Mouse (Mus musculus): ENCODE results near the gene Dusp22.

Dusp22 gene

DNA sequence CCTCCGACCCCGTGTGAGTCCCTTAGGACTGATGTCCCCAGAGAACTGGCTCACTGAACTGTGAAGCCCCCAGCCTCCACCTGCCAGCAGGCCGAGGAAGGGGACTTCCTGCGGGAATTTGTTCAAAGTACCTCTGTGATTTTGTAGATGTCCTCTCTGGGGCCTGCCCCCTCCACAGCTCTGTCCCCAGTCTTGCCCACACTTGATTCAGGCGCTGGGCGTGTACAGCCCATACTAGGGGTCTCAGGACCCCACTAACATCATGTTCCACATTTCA, 91.4 kb downstream of the Dusp22 start:
- no peak for DNase-seq

DNA sequence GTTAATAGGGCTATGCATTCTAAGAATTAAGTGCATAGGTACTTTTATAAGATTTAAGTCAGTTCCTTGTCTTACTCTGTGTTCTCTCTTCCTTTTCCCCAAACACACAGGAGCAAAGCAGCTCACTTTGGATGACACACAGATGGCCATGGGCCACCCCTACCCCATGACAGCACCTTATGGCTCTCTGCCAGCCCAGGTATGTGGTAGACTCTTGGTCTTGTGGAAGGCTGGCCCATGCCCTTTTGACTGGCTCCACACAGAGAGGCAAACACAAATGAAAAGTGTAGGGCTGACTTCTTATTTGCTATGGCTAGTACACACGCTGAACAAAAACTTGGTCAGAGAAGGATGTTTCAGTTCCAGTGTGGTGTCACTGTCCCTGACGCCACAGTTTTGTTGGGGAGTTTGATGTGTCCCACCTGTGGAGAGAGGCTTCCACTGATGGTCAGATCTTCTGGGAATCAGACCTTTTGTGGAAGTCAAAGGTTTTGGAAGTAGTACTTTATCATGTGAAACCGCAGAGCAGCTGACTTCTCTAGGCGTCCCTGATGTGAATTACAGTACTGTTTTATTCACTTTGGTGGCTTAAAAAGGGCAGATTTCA, 92.9 kb downstream of the Dusp22 start:
- DNase-seq: no peak

DNA sequence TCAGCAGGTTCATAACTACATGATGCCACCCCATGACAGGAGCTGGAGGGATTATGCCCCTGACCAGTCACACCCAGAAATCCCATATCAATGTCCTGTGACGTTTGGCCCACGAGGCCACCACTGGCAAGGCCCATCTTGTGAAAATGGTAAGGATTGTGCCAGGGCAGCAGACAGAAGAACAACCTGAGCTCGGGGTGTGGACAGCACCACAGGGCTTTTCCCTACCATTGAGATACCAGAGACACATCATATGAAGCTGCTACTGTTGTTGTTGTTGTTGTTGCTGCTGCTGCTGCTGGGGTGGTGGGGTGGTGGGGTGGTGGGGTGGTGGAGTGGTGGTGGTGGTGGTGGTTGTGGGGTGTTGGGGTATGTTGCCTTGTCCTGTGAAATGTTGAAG, 93.6 kb downstream of the Dusp22 start:
- DNase-seq: no peak

DNA sequence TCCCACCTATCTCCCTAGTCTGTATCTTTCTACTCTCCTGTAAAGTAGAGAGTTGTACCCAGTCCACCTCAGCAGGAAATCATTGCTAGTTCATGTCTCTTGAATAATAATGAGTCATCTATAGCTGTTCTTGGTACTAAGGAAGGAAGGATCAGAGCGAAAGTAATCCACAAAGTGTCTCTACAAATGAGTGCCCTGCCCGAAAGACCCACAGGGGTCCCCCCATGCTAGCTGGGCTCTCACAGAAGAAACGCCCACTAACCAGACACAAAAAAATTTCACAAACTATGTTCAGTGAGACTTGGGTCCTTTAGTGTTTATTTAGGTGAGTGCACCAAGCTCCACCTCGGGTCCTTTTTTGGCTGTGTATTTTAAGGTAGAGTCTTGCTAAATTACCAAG, 94.3 kb downstream of the Dusp22 start:
- DNase-seq: no peak

DNA sequence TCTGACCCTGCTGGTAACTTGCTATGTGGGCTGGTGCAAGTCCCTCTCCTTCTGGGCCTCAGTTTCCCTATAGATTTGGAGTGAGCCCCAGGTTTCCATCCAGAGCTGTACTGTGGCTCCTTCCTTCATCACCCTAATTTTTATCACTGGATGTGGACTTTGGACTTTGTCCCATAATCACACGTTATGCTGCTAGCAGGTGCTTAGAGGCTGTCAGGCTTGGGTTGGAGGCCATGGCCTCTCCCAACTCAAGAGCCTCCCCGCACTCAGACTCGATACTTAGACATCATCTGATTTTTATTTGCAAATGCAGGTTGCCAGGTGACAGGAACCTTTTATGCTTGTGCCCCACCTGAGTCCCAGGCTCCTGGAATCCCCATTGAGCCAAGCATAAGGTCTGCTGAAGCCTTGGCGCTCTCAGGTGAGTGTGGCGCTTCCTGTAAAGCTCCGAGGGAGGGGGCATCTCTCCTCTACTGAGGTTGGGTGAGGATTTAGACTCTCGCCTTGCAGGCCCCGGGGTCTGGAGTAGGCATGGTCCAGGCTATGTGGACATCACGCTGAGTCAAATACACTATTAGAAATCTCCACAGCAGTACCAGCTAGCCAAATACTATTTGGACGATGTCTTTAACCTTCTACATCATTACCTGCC, 95.2 kb downstream of the Dusp22 start:
- no peak for DNase-seq

DNA sequence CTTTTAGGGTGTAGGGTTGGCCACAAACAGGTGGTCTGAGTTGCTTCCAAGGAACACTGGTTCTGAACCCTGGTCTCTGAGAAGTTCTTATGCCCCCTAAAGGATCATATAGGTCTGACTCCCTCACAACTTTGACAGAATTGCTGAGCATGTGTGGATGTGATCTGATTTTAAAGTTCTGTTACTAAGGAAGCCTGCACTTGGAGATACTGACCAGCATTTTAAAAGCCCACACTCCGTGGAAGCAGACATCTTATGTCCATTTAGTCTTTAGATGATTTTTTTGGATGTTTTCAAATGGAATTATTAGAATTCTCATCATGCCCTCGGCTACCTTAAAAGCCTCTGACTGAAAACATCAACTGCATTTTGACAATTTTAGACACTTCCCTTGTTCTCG, 95.8 kb downstream of the Dusp22 start:
- DNase-seq: no peak

DNA sequence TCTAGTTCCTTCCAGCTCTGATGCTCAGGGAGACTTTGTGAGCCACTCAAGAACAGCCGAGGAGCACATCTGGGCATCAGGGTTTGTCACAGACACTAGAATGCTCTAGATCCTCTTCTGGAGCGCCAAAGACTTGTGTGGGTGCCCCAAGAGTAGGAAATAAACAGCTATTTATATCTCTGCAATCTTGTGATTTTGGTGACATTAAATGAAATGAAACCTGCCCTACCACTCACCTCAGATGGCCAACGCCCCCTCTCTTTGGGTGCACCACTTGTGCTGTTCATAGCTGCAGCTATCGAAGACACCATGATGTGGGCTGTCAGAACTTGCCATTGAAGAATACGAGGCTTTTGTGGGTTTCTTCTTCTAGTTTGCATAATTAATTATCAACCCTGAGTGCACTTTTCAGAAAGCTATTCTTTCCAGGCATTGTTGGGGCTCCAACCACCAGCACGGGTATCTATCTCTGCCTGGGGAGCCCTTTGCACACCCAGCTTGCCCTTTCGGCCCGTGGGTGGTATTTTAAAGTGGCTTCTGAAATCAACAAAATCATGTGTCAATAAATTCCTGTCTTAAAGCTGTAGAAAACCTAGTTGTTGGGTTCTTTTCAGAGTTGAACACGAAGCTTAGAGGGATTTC, 96.3 kb downstream of the Dusp22 start:
- DNase-seq: no peak

DNA sequence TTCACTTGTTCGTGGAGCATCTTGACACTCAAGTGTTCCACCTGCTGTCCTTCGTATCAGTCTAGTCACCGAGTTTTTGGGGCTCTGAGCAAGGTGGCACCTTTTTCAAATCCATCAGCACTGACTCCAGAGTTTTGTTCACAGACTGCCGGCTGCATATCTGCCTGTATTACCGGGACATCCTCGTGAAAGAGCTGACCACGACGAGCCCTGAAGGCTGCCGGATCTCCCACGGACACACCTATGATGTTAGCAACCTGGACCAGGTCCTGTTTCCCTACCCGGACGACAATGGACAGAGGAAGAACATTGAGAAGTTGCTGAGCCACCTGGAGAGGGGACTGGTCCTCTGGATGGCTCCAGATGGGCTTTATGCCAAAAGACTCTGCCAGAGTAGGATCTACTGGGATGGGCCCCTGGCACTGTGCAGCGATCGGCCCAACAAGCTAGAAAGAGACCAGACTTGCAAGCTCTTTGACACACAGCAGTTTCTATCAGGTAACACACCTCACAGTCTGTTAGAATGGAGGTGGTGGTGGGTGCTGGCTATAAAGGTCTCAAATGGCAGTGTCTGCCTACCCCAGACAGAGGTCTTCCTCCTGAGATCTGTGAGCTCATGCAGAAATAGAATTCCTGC, 97.6 kb downstream of the Dusp22 start:
- DNase-seq: no peak

DNA sequence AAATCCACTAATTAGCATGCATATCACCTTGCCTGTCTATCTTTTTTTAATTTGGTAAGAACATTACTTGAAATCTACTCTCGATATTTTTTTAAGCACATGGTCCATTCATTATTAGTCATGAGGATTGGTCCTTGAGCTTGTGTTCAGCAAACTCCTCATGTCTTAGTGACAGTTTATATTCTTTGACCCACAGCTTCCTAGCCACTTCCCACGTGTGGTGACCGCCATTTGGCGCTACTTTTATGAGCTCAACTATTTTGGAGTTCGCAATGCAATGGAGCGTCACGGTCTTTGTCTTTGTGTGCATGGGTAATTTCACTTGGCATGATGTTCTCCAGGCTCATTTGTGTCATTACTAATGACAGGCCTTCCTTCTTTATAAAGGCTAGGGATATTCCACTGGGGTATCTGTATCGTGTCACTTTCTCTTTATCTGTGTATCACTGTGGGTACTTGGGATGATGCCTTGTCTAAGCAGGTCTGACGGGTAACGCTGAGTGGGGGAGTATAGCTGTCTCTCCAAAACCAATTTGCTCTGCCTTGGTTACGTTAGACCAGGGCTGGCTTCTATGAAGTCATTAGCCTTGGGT, 99.1 kb downstream of the Dusp22 start:
- no peak for DNase-seq

DNA sequence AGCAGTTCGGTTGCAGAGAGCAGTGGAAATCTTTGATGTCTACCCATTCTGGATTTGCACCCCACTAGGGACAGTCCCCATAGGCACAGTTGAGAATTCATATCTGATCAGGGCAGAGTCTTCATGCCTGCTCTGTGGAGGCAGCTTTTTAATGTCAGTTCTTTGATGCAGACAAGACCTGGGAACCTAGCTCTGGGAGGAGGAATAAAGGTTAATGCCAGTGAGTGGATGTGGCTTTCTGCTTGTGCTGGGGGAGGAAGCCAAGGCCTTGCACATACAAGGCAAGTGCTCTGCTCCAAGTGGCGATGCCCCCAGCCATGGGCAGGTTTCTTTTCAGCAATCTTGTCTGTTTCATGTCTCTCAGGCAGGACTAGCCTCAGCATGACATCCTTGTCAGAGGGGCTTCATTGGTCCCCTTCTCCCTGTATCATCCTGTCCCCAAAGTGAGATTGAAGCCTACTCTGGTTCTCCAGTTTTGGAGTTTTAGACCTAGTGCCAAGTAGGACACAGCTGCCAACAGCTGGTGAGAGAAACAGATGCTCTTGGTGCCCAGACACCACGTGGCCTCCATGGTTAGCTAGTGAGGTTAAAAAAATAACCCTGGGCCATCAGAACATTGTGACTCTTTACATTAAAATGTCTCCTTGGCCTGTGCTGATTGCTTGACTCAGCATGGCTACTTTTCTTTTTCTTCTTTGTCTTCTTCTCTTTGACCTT, 100.7 kb downstream of the Dusp22 start:
- DNase-seq: no peak

Data from layer of hippocampus, adult 9-11 months (tissue).